In the genomic region with DNA sequence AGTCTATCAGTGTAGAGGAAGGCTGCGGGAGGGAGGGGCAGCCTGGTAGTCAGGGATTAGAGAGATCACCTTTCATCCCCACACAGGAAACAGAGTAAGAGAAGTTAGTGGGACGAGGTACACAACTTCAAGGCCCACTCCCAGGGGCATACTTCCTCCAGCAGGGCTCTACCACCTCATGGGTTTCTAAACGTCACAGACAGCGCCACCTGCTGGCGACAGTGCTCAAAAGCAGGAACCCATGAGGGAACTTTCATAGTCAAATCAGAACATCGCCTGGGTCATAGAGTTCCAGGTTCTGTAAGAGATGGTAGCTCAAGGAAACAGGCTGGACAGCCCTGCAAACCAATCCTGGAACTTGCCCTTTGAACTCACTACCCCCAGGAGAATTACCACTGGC, we compare ENCODE assay signal across 10 mouse cellular contexts. TPM values are rescaled to one million over a fixed set of nuclear protein-coding genes. Genes with fewer than 3 reads are reported as not detected.
DNase-seq lines count a peak whose midpoint lies in the region; ATAC-seq lines count a peak whose summit lies in the region.
"Had no signal": no experiment of that assay in that cellular context is flagged by ENCODE, and none has a peak within 500 bp of the region (broad histone marks: within the 10 kb centered on the region; RNA-seq: fewer than 3 reads in every experiment).

No protein-coding gene starts in this region.

- H3K27ac ChIP-seq in midbrain, embryonic 10.5 days (replicated peaks): no peak overlapping the region
- no peak overlapping the region for H3K27ac ChIP-seq in midbrain, embryonic 15.5 days
- H3K27ac ChIP-seq: heart, embryonic 13.5 days had no signal

- H3K9me3 ChIP-seq in midbrain, embryonic 10.5 days (replicated peaks): no peaks in the 10 kb centered on the region
- H3K9me3 ChIP-seq in midbrain, embryonic 15.5 days: no peaks in the 10 kb centered on the region
- H3K9me3 ChIP-seq: heart, embryonic 13.5 days had no signal

- peak; percentile 72 for DNase-seq in CD4-positive, CD25-positive, alpha-beta regulatory T cell, adult 2 months (ENCODE audit: low read depth, low spot score)
- DNase-seq in midbrain, embryonic 10.5 days (ENCODE audit: low spot score): peak; percentile 22
- DNase-seq in embryo, embryonic 11 days: peak; percentile 53
- peak; percentile 48 for DNase-seq in naive thymus-derived CD4-positive, alpha-beta T cell, adult 2 months (ENCODE audit: low read depth)
- no peak for DNase-seq in cerebellum, adult 9-11 months

- no peaks in the 10 kb centered on the region for H3K27me3 ChIP-seq in midbrain, embryonic 10.5 days (ENCODE audit: low read depth, poor library complexity, severe bottlenecking)
- H3K27me3 ChIP-seq in midbrain, embryonic 15.5 days (replicated peaks): no peaks in the 10 kb centered on the region
- H3K27me3 ChIP-seq: heart, embryonic 13.5 days had no signal

- no peak overlapping the region for H3K9ac ChIP-seq in midbrain, embryonic 15.5 days
- H3K9ac ChIP-seq: heart, embryonic 13.5 days had no signal

- H3K4me2 ChIP-seq in midbrain, embryonic 15.5 days: no peak overlapping the region
- H3K4me2 ChIP-seq: heart, embryonic 13.5 days had no signal

- no peak overlapping the region for H3K4me3 ChIP-seq in midbrain, embryonic 10.5 days
- H3K4me3 ChIP-seq in midbrain, embryonic 15.5 days: no peak overlapping the region
- H3K4me3 ChIP-seq: heart, embryonic 13.5 days had no signal

- WGBS in midbrain, embryonic 10.5 days: 53% methylated on average over 6 of the region's 6 CpGs
- 50% methylated on average over 6 of the region's 6 CpGs for WGBS in midbrain, embryonic 15.5 days

- no peak for ATAC-seq in CD4-positive, CD25-positive, alpha-beta regulatory T cell, adult 4 months
- no peak for ATAC-seq in midbrain, embryonic 15.5 days (replicated peaks)
- no peak for ATAC-seq in cerebellum, adult (ENCODE audit: insufficient number of reproducible peaks, low FRiP score, low TSS enrichment)

- H3K4me1 ChIP-seq in midbrain, embryonic 10.5 days: no peaks in the 10 kb centered on the region
- H3K4me1 ChIP-seq in midbrain, embryonic 15.5 days: no peaks in the 10 kb centered on the region
- H3K4me1 ChIP-seq: heart, embryonic 13.5 days had no signal

- H3K36me3 ChIP-seq in midbrain, embryonic 10.5 days: no peaks in the 10 kb centered on the region
- H3K36me3 ChIP-seq in midbrain, embryonic 15.5 days (replicated peaks): no peaks in the 10 kb centered on the region
- H3K36me3 ChIP-seq: heart, embryonic 13.5 days had no signal

RNA-seq across cellular contexts. Expression of gene Uts2, which starts 6.7 kb away (rescaled TPM):
- not detected for polyA plus RNA-seq in CD4-positive, CD25-positive, alpha-beta regulatory T cell, adult 4 months (2017; shearing (Covaris generic))
- not detected in 2 replicates for polyA plus RNA-seq in midbrain, embryonic 10.5 days (2016; fragmentation: Nextera tagmentation; extraction: Ambion mirVana)
- not detected in 2 replicates for polyA plus RNA-seq in midbrain, embryonic 15.5 days (2015; fragmentation: Nextera tagmentation; extraction: Ambion mirVana)
- polyA plus RNA-seq: heart, embryonic 13.5 days; stomach, embryonic 16.5 days had no signal

RNA-seq across cellular contexts. Expression of gene Per3, which starts 54.3 kb away (rescaled TPM):
- 1 to 10 TPM; 4.7 to 5.2 TPM for polyA plus RNA-seq in CD4-positive, CD25-positive, alpha-beta regulatory T cell, adult 4 months (2017; shearing (Covaris generic))
- polyA plus RNA-seq in midbrain, embryonic 10.5 days (2016; fragmentation: Nextera tagmentation; extraction: Ambion mirVana): 5.8 and 6.2 TPM in 2 replicates
- polyA plus RNA-seq in midbrain, embryonic 15.5 days (2015; fragmentation: Nextera tagmentation; extraction: Ambion mirVana): 3.7 and 3.8 TPM in 2 replicates
